Mouse (Mus musculus) MEL (cell line): ENCODE data around the gene Timeless.

ENCODE experiments used
- CHD1 ChIP-seq: IDR thresholded peaks from 2 replicates; pipeline ENCODE4 v1.6.1; 2012; ENCODE audit warnings: low read depth, mild to moderate bottlenecking, inconsistent platforms, low read length, improper control_type of control experiment
- CTCF ChIP-seq, 3 experiments: IDR thresholded peaks in 2 of 3; conservative IDR thresholded peaks in 1 of 3; 2 replicates each; pipeline ENCODE4 v1.5.1; 2011 to 2012; ENCODE audit warnings: low read length in 3 of 3, low read depth in 2 of 3, mild to moderate bottlenecking in 2 of 3, improper control_type of control experiment in 1 of 3, inconsistent platforms in 1 of 3, mixed read lengths in 1 of 3, moderate library complexity in 1 of 3; ENCODE audit not compliant: control insufficient read depth in 1 of 3, insufficient read depth in 1 of 3, poor library complexity in 1 of 3, severe bottlenecking in 1 of 3
- NRF1 ChIP-seq: IDR thresholded peaks from 2 replicates; pipeline ENCODE4 v1.6.1; 2014; ENCODE audit warnings: low read depth, mild to moderate bottlenecking, inconsistent platforms, low read length, improper control_type of control experiment, moderate library complexity; ENCODE audit not compliant: poor library complexity, insufficient read depth, severe bottlenecking
- POLR2A ChIP-seq, 2 experiments: IDR thresholded peaks; 2 replicates each; pipeline ENCODE4 v1.6.1; 2011 to 2012; ENCODE audit warnings: low read length in 2 of 2, mild to moderate bottlenecking in 2 of 2, control low read depth in 1 of 2, improper control_type of control experiment in 1 of 2, low read depth in 1 of 2, moderate library complexity in 1 of 2; ENCODE audit not compliant: control insufficient read depth in 1 of 2, insufficient read depth in 1 of 2, poor library complexity in 1 of 2
- SMC3 ChIP-seq: IDR thresholded peaks from 2 replicates; pipeline ENCODE4 v1.6.1; 2011; ENCODE audit warnings: low read depth, low read length, improper control_type of control experiment
- TCF12 ChIP-seq: IDR thresholded peaks from 2 replicates; pipeline ENCODE4 v1.6.1; 2014; ENCODE audit warnings: low read depth, mild to moderate bottlenecking, inconsistent platforms, low read length, improper control_type of control experiment, moderate library complexity
- ZMIZ1 ChIP-seq: IDR thresholded peaks from 2 replicates; pipeline ENCODE4 v1.6.1; 2012; ENCODE audit warnings: low read depth, mild to moderate bottlenecking, inconsistent platforms, low read length, improper control_type of control experiment, moderate library complexity

- TF ChIP-seq CTCF (IDR thresholded peaks at IDR 0.05 in 2 of 3, conservative IDR thresholded peaks at IDR 0.05 in 1 of 3; ENCODE audit: control insufficient read depth in 1 of 3, insufficient read depth in 1 of 3, low read depth in 2 of 3, low read length in 3 of 3, poor library complexity in 1 of 3, severe bottlenecking in 1 of 3) (no peak), NRF1 (no peak), CHD1 (no peak), TCF12 (no peak), ZMIZ1 (no peak), SMC3 (no peak), POLR2A (IDR thresholded peaks at IDR 0.05; ENCODE audit: control insufficient read depth in 1 of 2, insufficient read depth in 1 of 2, low read depth in 1 of 2, low read length in 2 of 2, poor library complexity in 1 of 2) (no peak)
These were observed 21.9 kb downstream of the Timeless start, which contains the start of gene Apon for GRCm38 (mm10) chr10:128253677-128254255.
